Mouse (Mus musculus): ENCODE measurements at regions not wholly inside any gene's neighbourhood (a gene's known extent, or its start where the extent isn't known, plus 50 kb on each side); places are given as distances from the start of the nearest gene placed in this dataset.
"Not testable (repeated sequence)": the region's sequence is repeated elsewhere in the genome, so short reads cannot be mapped to it uniquely, and the experiment has no call there.

DNA sequence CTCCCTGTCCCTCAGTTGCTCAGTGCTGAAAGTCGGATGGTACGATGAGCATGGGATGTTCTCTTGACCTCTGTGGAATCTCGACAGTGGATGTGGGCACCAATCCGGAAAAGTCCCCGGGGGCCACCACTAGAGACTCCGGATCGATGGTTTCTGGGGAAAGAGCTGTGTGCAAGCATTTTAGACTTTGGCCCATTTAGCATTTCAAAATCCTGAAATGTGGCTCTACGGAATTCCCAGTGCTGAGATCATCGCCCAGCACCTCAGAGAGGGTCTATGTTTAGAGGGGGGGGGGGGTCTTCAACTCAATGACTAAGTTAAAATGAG, 68.6 kb downstream of the Tomm20 start:
- no peak for DNase-seq

DNA sequence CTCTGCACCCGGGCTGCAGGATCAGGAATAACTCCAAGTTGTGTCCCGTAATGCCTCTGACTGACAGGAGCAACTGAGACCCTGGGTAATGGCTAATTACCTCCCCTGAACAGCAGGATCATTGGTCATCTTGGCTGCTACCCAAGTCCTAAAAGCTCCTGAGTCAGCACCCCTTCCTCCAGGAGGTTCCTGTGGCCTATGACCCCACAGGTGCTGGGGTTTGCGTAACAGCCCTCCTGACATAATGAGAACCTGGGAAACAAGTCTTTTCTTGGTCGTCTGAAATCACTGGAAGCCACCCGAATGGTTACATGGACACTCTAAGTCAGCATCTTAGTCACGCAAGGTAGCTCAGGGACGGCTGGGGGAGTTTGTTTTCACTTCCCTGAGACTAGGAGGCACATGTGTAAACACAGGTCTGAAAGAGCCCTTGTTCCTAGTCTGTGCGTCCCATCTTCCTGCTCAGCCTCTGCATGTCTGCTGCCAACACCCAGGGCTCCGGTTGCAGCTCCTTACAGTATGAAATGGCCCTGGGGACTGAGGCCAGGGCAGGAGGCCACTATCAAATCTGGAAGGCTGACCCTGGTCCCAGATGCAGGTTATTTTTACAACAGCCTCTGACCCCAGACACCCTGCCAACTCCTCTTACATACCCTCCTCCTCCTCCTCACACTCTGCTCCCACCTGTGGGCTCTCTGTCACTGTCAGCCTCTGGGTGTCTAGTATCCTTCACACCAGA, 69.2 kb downstream of the Tomm20 start:
- peak; percentile 84 for DNase-seq

GRCm38 (mm10) chr8:126875491-126876155, 70.0 kb downstream of the Tomm20 start:
- DNase-seq = no peak

DNA sequence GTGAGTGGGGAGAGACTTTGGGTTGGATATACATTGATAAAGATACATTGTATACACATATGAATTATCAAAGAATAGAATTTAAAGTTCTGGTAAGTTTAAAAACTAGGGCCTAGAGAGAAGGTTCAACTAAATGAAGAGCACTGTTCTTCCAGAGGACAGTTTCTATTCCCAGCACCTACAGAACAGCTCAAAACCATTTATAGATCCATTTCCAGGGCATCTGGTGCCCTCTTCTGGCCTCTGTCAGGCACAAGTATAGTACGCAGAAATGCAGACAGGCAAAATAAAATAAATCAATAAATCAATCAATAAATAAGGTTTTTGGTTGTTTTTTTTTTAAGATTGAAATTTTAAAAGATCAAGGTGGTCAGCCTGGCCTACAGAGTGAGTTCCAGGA, 70.8 kb downstream of the Tomm20 start:
- no peak for DNase-seq

- no peak for DNase-seq
Observed at GRCm38 (mm10) chr8:126874126-126874730, 71.4 kb downstream of the Tomm20 start.

DNA sequence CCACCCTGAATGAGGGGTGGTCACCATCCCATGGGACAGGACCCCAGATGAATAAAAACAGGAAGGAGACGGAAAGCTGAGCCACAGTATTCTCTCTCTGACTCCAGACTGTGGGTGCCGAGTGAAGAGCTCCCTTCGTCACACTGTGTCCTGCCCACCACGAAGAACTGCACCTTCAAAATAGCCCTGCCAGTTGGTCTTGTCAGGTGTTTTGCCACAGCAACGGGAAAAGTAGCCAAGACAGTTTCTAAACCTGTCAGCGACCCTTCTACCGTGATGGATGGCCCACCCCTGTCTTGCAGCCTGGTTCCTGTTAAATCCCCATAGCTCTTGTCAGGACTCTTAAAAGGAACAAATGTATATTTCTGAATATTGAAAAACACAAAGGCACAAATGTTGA, 72.3 kb downstream of the Tomm20 start:
- DNase-seq = no peak

DNA sequence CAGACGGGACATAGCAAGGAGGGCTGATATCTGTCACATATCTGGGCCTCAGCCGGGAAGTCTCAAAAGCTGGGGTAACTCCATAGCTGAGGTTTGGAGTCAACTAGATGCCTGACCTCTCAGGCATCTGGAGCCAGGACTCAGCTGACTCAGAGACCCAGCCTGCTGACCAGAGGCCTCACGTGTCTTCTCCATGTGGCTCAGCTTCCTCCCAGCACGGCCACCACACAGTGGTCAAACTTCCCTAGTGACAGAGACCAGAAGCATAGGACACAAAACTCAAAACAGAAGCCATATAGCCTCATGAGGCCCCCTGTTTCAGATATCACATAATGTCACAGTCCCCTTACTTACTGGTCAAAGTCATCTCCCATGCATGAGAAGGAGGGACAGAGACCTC, 73.1 kb downstream of the Tomm20 start:
- peak; percentile 38 for DNase-seq

GRCm38 (mm10) chr8:126872133-126872532, 73.5 kb downstream of the Tomm20 start:
- no peak for DNase-seq

GRCm38 (mm10) chr8:126869464-126869850, 76.2 kb downstream of the Tomm20 start:
- DNase-seq = no peak

- DNase-seq = peak; percentile 69
Observed at GRCm38 (mm10) chr8:126868831-126869463, 76.7 kb downstream of the Tomm20 start.

GRCm38 (mm10) chr8:126867121-126867988, 78.3 kb downstream of the Tomm20 start:
- no peak for DNase-seq

DNA sequence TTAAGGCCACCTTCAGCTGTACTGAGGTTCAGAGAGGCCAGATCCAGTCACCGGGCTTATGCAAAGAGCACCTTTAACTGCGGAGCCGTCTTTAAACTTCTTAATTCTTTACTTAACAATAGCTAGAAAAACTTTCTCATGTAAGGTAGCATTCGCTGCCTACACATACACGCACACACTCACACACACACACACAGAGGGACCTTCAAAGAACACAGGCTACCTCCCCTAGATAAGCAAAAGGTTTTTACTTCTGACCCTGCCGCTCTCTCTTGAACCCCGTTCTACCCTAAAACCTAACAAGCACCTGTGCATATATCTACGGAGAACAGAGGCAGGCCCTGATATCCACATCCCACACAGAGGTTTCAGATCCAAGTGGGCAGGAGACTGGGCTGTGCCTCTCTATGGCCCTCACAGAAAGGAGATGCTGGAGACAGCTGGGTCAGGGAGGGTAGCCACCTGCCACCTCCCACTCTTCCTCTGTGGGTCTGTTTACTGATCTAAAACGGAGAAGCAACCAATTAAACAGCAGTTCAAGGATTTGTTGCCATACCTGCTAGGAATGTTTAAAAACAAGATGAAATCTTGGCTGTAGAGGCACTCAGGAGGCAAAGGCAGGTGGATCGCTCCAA, 81.2 kb downstream of the Tomm20 start:
- DNase-seq = no peak

GRCm38 (mm10) chr8:126863661-126864060, 82.0 kb downstream of the Tomm20 start:
- DNase-seq = not testable (repeated sequence)

GRCm38 (mm10) chr8:126861754-126862153, 83.9 kb downstream of the Tomm20 start:
- DNase-seq = no peak

- DNase-seq = no peak
Observed at GRCm38 (mm10) chr8:126860630-126861029, 85.0 kb downstream of the Tomm20 start.

DNA sequence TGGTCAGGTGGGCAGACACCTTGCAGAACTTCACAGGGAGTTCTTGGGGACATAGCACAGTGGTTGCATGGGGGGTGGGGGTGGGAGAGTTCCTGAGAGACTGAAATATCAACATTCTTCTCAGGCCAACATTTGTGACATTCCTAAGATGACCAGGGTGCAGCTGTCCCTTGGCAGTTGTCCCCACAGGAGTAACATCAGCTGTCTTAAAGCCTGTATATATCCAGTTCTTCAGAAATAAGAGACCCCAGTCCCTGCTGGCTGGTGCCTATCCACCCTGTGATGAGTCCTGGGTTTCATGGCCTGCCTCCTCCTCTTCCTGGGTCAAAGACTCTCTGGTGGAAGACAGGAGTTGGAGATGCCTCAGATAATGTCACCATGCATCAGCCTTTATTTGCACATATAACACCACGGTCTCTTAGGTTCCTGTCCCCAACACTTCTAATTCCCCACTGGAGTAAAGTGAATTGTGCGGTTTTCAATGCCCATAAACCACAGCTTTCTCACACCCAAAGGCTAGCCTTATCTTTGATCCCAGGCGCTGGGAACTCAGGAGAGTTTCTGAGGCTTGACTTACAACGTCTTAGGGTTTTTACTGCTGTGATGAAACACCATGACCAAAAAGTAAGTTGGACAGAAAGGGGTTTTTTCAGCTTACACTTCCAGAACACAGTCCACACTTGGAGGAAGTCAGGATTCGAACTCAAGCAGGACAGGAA, 85.8 kb downstream of the Tomm20 start:
- peak; percentile 53 for DNase-seq

DNA sequence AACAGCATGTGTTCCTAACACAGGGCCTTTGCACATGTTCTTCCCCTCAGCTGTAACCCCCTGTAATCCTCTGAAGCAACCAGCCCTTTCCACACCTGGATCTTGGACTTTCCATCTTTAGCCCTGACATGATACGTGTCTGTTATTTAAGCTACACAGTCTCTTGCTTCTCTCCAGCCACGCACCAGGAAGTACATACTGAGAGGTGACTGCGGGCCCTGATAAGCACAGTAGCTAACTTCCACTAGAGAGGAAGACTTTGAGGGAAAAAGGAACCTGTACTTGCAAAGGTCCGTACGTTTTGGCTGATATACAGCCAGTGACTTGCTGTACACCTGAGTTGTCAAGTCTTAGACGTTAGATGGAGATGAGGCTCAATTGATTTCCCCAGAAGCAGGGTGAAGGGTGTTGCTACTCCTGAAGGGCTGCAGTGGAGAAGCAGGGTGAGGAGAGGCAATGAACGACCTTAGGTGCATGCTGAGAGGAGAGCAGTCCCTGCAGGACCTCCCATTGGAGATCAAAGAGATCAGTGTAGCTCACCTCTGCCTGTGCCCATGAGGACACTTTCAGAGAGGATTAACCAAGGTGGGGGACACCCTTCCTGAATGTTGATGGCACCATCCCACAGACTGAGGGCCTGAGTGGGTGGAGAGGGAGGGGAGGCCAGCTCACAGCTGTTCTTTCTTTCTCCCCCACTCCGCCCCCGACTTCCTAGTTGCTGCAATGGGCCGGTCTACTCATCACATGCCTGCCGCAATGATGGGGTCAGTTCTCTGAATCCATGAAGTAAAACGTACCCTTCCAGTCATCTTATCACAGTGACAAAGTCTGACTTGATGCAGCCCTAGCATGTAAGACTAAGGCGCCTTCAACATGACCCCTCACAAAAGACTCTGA, 88.1 kb downstream of the Tomm20 start:
- DNase-seq = no peak

DNA sequence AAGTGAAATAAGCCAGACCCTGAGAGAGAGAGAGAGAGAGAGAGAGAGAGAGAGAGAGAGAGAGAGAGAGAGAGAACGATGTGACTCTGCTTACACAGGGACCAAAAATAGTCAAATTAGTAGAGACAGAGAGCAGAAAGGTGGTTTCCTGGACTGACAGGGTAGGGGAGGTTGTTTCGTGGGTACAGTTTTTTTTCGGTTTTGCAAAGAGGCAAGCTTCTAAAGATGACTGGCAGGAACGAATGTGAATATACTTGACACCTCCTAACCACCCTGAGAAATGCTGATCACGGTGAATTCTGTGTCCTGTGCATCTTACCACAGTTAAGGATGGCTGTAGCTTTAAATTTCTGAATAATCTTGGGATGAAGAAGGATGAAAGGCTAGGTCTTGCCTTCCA, 89.7 kb downstream of the Tomm20 start:
- DNase-seq = no peak

- DNase-seq = no peak
Observed at GRCm38 (mm10) chr8:126855056-126855609, 90.5 kb downstream of the Tomm20 start.
